Mouse (Mus musculus) layer of hippocampus, postnatal 14 days (tissue): ENCODE measurements at regions not wholly inside any gene's neighbourhood (a gene's known extent, or its start where the extent isn't known, plus 50 kb on each side); places are given as distances from the start of the nearest gene placed in this dataset.

Experiments
- DNase-seq, 2 experiments: peaks; one replicate each; pipeline ENCODE4 v3.0.0; 2021 to 2022; ENCODE audit warnings: low spot score in 2 of 2, mixed read lengths in 1 of 2

DNA sequence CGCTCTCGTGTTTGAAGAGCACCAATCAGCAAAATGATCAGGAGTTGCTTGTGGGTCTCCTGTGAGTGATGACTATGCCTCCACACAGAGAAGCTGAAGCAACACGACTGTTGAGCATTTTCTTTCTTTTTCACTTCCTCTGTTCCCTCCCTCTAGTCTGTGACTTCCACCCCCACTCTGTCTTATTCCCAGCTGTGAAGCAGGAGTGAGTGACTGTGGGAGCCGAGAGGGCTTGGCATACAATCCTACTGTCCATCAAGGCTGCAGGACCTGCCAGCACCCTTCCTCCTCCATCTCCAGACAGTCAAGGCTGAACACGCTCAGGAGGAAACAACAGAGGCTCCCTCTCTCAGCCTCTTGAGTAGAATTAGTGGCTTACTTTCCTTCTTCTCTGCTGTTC lies 401.3 kb downstream of the Plcl1 start:
- DNase-seq: no peak

GRCm38 (mm10) chr1:55808724-55809519 lies 403.2 kb downstream of the Plcl1 start:
- peak in 1 of 2 experiments; percentile 3 for DNase-seq

GRCm38 (mm10) chr1:55812486-55812885 lies 406.8 kb downstream of the Plcl1 start:
- DNase-seq: no peak

GRCm38 (mm10) chr1:55820866-55821500 lies 415.3 kb downstream of the Plcl1 start:
- no peak for DNase-seq

- no peak for DNase-seq
Observed at GRCm38 (mm10) chr1:55822599-55822998, 416.9 kb downstream of the Plcl1 start.

DNA sequence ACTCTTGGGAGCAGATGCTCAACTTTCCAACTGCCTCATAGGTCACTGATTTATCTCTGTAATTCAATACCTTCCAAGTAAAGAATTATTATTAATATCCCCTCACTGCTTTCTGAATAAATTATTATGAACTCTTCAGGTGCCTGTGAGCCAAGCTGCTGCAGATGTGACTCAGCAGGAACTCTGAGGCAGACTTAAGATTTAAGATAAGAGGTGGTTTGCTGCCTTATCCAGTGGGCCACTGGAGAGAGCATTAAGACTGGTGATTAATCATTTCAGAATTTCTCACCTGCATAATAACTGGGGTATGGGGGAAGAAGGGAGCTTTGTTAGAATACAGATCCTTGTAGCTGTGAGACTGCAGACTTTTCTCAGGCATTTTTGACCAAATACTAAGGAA lies 421.5 kb downstream of the Plcl1 start:
- no peak for DNase-seq

GRCm38 (mm10) chr1:55835281-55835680 lies 429.6 kb downstream of the Plcl1 start:
- DNase-seq: peak in 1 of 2 experiments; percentile 57

- no peak for DNase-seq
Observed at GRCm38 (mm10) chr1:55836750-55837149, 431.0 kb downstream of the Plcl1 start.

GRCm38 (mm10) chr1:55837366-55837765 lies 431.6 kb downstream of the Plcl1 start:
- DNase-seq: no peak

DNA sequence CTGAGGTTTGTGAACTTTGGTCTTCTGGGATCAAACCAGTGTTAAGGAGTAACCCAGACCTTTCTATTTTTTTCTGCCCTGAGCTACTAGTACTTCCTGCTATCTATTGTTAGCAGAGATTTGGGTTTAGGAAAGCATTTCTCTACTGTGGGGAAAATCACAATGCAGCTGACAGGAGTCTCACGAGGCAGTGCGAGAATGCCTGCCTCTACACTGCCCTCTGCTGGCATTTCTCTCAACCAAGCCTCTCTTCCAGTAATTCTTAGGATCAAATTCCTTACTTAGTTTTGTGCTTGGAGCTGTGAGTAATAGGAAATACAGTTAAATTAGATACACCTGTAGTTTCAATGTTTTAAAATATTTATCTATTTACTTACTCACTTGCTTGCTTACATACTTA lies 432.4 kb downstream of the Plcl1 start:
- DNase-seq: peak; percentile 51 to 77

DNA sequence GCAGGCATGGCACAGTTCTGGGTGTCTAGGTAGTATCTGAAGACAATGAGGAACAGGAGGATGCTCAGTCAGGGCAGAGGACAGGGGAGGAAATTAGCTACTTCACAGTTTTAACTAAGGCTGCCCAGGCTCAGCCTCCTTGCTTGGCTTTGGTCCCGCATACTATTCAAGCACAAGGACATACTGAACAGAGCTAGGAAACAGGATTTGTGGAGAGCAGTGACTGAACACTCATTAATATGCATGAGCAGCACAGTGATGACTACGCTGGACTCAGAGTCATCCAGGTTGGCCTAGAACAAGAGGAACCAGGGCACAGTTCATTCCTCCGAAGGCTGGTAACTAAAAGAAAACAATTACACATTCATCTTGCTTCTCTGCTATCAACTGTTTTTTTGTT lies 443.1 kb downstream of the Plcl1 start:
- no peak for DNase-seq

GRCm38 (mm10) chr1:55852354-55852753 lies 446.6 kb downstream of the Plcl1 start:
- DNase-seq: no peak

DNA sequence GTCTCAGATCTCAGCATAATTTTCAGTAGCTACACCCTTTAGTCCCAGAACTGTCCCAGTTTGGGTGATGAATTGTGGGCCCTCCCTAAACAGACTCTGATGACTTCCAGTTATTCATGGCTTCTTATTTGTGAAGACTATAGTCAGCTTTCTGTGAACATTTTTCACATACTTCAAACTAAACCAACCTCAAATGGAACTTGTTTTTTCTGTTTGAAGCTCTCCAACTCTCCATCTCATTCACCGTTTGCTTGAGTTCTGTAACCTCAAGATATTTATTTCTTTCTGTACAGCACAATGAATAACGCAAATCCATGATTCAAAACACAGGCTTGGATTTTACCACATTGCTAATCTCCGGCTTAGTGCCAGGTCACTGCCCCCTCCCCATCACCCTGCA lies 453.4 kb downstream of the Plcl1 start:
- no peak for DNase-seq

DNA sequence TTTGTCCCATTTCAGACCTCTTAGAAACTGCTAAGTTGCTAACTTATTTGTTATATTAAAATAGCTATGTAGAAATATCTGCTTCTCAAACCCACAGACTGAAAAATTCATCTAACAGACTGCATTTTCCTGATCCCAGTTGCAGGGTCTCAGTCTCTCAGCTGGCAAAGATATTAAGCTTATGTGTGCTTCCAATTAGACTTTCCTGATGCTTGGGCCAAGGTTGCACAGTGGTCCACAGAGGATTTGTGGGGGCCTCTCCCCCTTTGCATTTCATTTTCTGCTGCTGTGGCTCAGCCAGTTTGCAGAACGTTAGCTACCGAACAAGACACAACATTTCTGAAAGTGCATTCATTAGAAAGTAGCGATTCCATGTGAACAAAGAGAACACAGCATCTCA lies 457.4 kb downstream of the Plcl1 start:
- no peak for DNase-seq

DNA sequence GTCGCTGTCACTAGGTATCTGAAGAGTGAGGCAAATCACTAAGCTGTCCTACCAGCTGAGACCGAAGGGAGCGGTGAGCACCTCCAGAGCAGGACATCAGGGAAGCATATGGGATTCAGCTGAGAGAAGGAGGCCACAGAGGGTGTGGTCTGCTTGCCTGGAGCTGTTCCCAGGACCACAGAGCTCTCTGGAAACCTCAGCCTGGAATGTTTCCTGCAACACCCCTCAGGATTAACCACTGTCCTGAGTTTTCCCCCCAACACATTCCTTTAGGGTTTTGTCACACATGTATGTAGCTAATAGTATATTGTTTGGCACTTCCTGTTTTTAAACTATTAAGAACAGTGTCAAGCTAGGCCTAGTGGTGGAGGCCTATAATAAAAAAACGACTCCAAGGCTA lies 459.6 kb downstream of the Plcl1 start:
- no peak for DNase-seq

GRCm38 (mm10) chr1:55866677-55867076 lies 461.0 kb downstream of the Plcl1 start:
- DNase-seq: no peak

DNA sequence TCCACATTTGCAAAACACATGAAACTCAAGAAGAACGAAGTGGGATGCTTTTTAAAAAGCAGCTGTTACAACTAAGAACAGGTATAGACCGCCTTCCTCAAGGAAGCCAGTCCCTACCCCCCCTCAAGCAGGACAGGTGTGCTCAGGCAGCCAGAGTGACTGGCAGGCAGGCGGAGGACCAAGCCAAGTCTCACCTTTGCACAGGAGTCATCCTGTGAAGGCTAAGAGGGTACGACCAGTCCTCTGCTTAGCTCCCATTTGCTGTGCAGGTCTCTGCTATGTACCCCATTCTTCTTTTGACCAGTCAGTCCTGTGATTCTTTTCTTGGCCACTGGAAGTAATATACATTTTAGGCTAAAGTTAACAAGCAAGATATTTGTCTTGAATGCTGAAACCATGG lies 467.9 kb downstream of the Plcl1 start:
- no peak for DNase-seq

- peak; percentile 52 to 79 for DNase-seq
Observed at GRCm38 (mm10) chr1:55874143-55874867, 468.6 kb downstream of the Plcl1 start.

DNA sequence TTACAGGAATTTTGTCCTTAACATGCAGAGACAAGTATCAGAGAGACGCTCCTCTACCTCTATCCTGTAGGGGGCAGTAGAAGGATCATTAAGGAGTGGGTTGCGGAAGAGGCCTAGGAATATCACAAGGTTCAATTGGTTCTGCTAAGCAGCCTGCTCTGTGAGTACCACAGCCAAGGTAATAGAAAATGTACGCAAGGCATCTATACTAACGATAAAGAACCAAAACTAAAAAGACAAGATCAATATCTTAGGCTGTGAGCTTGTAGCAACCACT lies 469.1 kb downstream of the Plcl1 start:
- no peak for DNase-seq

DNA sequence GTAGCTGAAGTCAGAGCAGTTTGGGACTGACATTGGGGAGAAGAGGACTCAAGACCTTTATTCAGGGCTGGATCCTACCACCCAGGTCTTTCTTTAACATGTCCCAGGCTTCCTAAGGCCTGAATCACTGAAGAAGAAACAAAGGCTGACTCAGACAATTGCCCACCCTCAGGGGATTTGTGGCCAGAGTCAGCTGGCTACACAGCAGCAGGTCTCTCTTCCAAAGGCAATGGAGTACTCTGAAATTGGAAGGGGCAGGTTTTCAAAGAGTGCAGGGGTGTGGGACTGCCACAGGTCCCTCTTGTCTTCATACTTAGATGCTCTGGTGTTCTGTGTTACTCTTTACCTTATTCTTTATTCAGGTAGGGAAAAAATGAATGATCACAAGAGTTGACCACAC lies 478.9 kb downstream of the Plcl1 start:
- no peak for DNase-seq

GRCm38 (mm10) chr1:55886383-55887070 lies 480.8 kb downstream of the Plcl1 start:
- peak; percentile 62 to 79 for DNase-seq

GRCm38 (mm10) chr1:55887386-55887785 lies 481.7 kb downstream of the Plcl1 start:
- no peak for DNase-seq
